Mouse (Mus musculus) myocyte (in vitro differentiated cells): Measurements from ENCODE around the gene Gm9821.

Source experiments
- CEBPB ChIP-seq: IDR thresholded peaks from 2 replicates; pipeline ENCODE4 v1.6.1; 2011; ENCODE audit warnings: mild to moderate bottlenecking, moderate library complexity; ENCODE audit not compliant: poor library complexity, insufficient read depth, severe bottlenecking
- MAX ChIP-seq: IDR thresholded peaks from one replicate; pipeline ENCODE4 v1.6.1; 2011; ENCODE audit warnings: low read depth, mild to moderate bottlenecking, control low read depth
- MYOD1 ChIP-seq, 3 experiments: IDR thresholded peaks; one replicate each; pipeline ENCODE4 v1.6.1; 2011; ENCODE audit warnings: control low read depth in 2 of 3, low read depth in 2 of 3, mild to moderate bottlenecking in 2 of 3, moderate library complexity in 1 of 3; ENCODE audit not compliant: insufficient read length in 2 of 3, control insufficient read depth in 1 of 3
- POLR2A ChIP-seq: IDR thresholded peaks from one replicate; pipeline ENCODE4 v1.6.1; 2011; ENCODE audit warnings: low read depth, mild to moderate bottlenecking, control low read depth, moderate library complexity; ENCODE audit not compliant: insufficient read length
- USF1 ChIP-seq: IDR thresholded peaks from one replicate; pipeline ENCODE4 v1.6.1; 2011; ENCODE audit warnings: low read depth, mild to moderate bottlenecking, control low read depth, moderate library complexity

DNA sequence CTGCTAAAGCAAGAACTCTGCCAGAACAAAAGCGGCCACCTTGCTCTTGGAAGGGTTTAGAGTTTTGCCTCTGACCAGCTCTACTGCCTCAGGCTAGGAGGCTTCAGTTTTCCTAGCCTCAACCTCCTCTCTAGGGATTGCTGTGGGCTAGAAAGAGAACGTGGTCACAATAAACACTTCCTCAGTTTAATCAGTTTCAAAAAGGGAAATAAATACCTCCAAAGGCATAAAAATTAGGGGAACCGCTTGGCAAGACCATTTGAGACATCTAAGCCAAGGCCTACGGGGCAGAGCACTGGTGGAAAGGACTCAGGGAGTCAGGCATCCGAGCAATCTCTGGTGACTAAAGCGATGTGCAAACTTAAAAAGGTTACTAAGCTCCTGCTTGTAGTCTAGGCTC lies 10.4 kb downstream of the Gm9821 start:
- TF ChIP-seq MAX = no peak
- TF ChIP-seq POLR2A = no peak
- TF ChIP-seq CEBPB = no peak
- TF ChIP-seq USF1 = no peak
- no peak for TF ChIP-seq MYOD1 (IDR thresholded peaks at IDR 0.05; ENCODE audit: control insufficient read depth in 1 of 3, insufficient read length in 2 of 3, low read depth in 2 of 3)
